Mouse (Mus musculus): ENCODE measurements around the gene Rasa3.

GRCm38 (mm10) chr8:13650541-13651191 is 26.7 kb downstream of the Rasa3 start:
- no peak for TF ChIP-seq CTCF (conservative IDR thresholded peaks at IDR 0.05; ENCODE audit: low read length)
- no peak for TF ChIP-seq POU5F1 (IDR thresholded peaks at IDR 0.05; ENCODE audit: borderline replicate concordance, low read length)
